Comparison of ENCODE assay signal across 8 mouse cellular contexts in genomic region chr5:118477131-118478119, GRCm38 (mm10).
DNase-seq lines count a peak whose midpoint lies in the region; ATAC-seq and TF ChIP-seq lines count a peak whose summit lies in the region.

No protein-coding gene starts in this region.

- no peak for TF ChIP-seq CTCF in testis, adult 2 months (IDR thresholded peaks at IDR 0.05; ENCODE audit: control insufficient read depth, insufficient read depth, insufficient replicate concordance, low read depth, low read length)
- no peak for TF ChIP-seq CTCF in kidney, adult 2 months (conservative IDR thresholded peaks at IDR 0.05; ENCODE audit: insufficient read depth, insufficient read length, low read depth, low read length)

- H3K4me1 ChIP-seq in testis, adult 2 months (ENCODE audit: control insufficient read depth, insufficient read depth, low read length) = peaks cover 6% of the 10 kb centered on the region
- H3K4me1 ChIP-seq in heart, embryonic 14.5 days (ENCODE audit: control insufficient read depth in 2 of 2, insufficient read depth in 2 of 2, low read length in 2 of 2) = peaks cover 28 to 32% of the 10 kb centered on the region in 2 experiments
- peaks cover 64% of the 10 kb centered on the region for H3K4me1 ChIP-seq in liver, embryonic 16.5 days (ENCODE audit: control insufficient read depth, low read depth, low read length)
- no peaks in the 10 kb centered on the region for H3K4me1 ChIP-seq in kidney, adult 2 months (ENCODE audit: control insufficient read depth, insufficient read depth, low read length)

- no peak for TF ChIP-seq POLR2A in testis, adult 2 months (IDR thresholded peaks at IDR 0.05; ENCODE audit: control insufficient read depth, low read depth, low read length)
- no peak for TF ChIP-seq POLR2A in kidney, adult 2 months (IDR thresholded peaks at IDR 0.05; ENCODE audit: low read depth, low read length)

- peak overlapping the region; percentile 61 for H3K9ac ChIP-seq in heart, embryonic 14.5 days (ENCODE audit: low read length)
- peak overlapping the region; percentile 64 for H3K9ac ChIP-seq in liver, embryonic 16.5 days (ENCODE audit: low read depth, low read length)

- 43% methylated on average over 19 of the region's 19 CpGs for WGBS in heart, embryonic 14.5 days
- 39% methylated on average over 19 of the region's 19 CpGs for WGBS in liver, embryonic 16.5 days (ENCODE audit: insufficient replicate concordance)
- 55% methylated on average over 19 of the region's 19 CpGs for WGBS in kidney, adult 2 months

- no peaks in the 10 kb centered on the region for H3K9me3 ChIP-seq in heart, embryonic 14.5 days (ENCODE audit: control insufficient read depth, low read length)
- H3K9me3 ChIP-seq in liver, embryonic 16.5 days (replicated peaks; ENCODE audit: control insufficient read depth, low read length) = no peaks in the 10 kb centered on the region

- DNase-seq in testis, postnatal 10 days (ENCODE audit: low spot score) = no peak
- DNase-seq in thymus, postnatal 4 days = peak; percentile 77
- DNase-seq in adipocyte (ENCODE audit: low spot score) = no peak
- DNase-seq in adrenal gland, adult 18-20 months (ENCODE audit: low spot score in 2 of 2) = no peak
- DNase-seq in kidney, adult 2 months = no peak

- H3K27me3 ChIP-seq in testis, adult 2 months (ENCODE audit: control insufficient read depth, insufficient read depth, low read length) = no peaks in the 10 kb centered on the region
- H3K27me3 ChIP-seq in heart, embryonic 14.5 days (ENCODE audit: control insufficient read depth, insufficient read depth, low read length) = no peaks in the 10 kb centered on the region
- no peaks in the 10 kb centered on the region for H3K27me3 ChIP-seq in liver, embryonic 16.5 days (ENCODE audit: control insufficient read depth, insufficient read depth, low read depth, low read length)
- no peaks in the 10 kb centered on the region for H3K27me3 ChIP-seq in kidney, adult 2 months (replicated peaks; ENCODE audit: control insufficient read depth, insufficient read depth, low read length)

- H3K4me3 ChIP-seq in testis, adult 2 months (ENCODE audit: control insufficient read depth, low read depth, low read length) = peak overlapping the region; percentile 37; the same call in 1 of the 2 replicates
- peak overlapping the region in 1 of 2 experiments; percentile 34; a peak in 2 of 4 replicates for H3K4me3 ChIP-seq in heart, embryonic 14.5 days (ENCODE audit: control insufficient read depth in 1 of 2, insufficient read depth in 1 of 2, low read depth in 1 of 2, low read length in 2 of 2)
- H3K4me3 ChIP-seq in liver, embryonic 16.5 days (ENCODE audit: low read depth, low read length) = peak overlapping the region; percentile 48
- H3K4me3 ChIP-seq in kidney, adult 2 months (ENCODE audit: insufficient read depth, low read depth, low read length) = no peak overlapping the region

- H3K27ac ChIP-seq in testis, adult 2 months (ENCODE audit: control insufficient read depth, insufficient read depth, low read depth, low read length) = no peak overlapping the region
- 0 out of 4 replicates have a peak overlapping the region, but pooled peaks of 1 of the 2 experiments have one; percentile 33 for H3K27ac ChIP-seq in heart, embryonic 14.5 days (replicated peaks in 1 of 2; ENCODE audit: control insufficient read depth in 1 of 2, insufficient read depth in 1 of 2, low read depth in 2 of 2, low read length in 2 of 2)
- H3K27ac ChIP-seq in liver, embryonic 16.5 days (ENCODE audit: low read length) = peak overlapping the region; percentile 99
- H3K27ac ChIP-seq in kidney, adult 2 months (ENCODE audit: insufficient read depth, low read depth, low read length) = no peak overlapping the region

- peak overlapping the region; percentile 70 for H3K4me2 ChIP-seq in heart, embryonic 14.5 days (ENCODE audit: low read length)
- peak overlapping the region; percentile 76 for H3K4me2 ChIP-seq in liver, embryonic 16.5 days (ENCODE audit: low read depth, low read length)

- no peaks in the 10 kb centered on the region for H3K36me3 ChIP-seq in testis, adult 2 months (ENCODE audit: control insufficient read depth, insufficient read depth, low read length)
- no peaks in the 10 kb centered on the region for H3K36me3 ChIP-seq in heart, embryonic 14.5 days (ENCODE audit: control insufficient read depth, insufficient read depth, low read length)
- no peaks in the 10 kb centered on the region for H3K36me3 ChIP-seq in liver, embryonic 16.5 days (ENCODE audit: control insufficient read depth, insufficient read depth)
- H3K36me3 ChIP-seq in kidney, adult 2 months (ENCODE audit: control insufficient read depth, insufficient read depth, low read length) = no peaks in the 10 kb centered on the region

- no peak for ATAC-seq in heart, embryonic 14.5 days (ENCODE audit: insufficient number of reproducible peaks, insufficient read depth, low FRiP score, low read depth)
- ATAC-seq in liver, embryonic 16.5 days (ENCODE audit: low read depth) = no peak
